Mouse (Mus musculus) hindbrain, embryonic 12.5 days (tissue): ENCODE data around the gene Nim1k. TPM values are rescaled to one million over a fixed set of nuclear protein-coding genes. Genes with fewer than 3 reads are reported as not detected.

ENCODE experiments used
- polyA plus RNA-seq: library from polyadenylated mRNA; unstranded; fragments of >200 nt; fragmentation: Nextera tagmentation; extraction: Ambion mirVana; gene quantifications from 2 replicates; pipeline ENCODE4 v1.2.1, GENCODE M21; 2016

Gene Nim1k
- polyA plus RNA-seq, 1 experiment from 2014 or later, result 2.6 TPM

Other genes starting within 250 kb of the Nim1k start
- 0.19 and 0.25 TPM in 2 replicates for gene Ccl28, start 132.1 kb downstream of the Nim1k start, polyA plus RNA-seq
- gene Hmgcs1, start 65.5 kb downstream of the Nim1k start, polyA plus RNA-seq, result 415 and 465 TPM in 2 replicates
- 42.3 and 43.5 TPM in 2 replicates for gene Zfp131, start 35.0 kb upstream of the Nim1k start, polyA plus RNA-seq
- gene AF067063, start 74.3 kb upstream of the Nim1k start, polyA plus RNA-seq, result not detected in 2 replicates
- not detected in 2 replicates for gene D13Ertd608e, start 80.1 kb upstream of the Nim1k start, polyA plus RNA-seq
- not detected in 2 replicates for gene Tcstv1, start 138.9 kb upstream of the Nim1k start, polyA plus RNA-seq
- gene Gm21761, start 173.4 kb upstream of the Nim1k start, polyA plus RNA-seq, result not detected in 2 replicates
- gene B020031M17Rik, start 194.9 kb upstream of the Nim1k start, polyA plus RNA-seq, result not detected in 2 replicates